Mouse (Mus musculus) megakaryocyte-erythroid progenitor cell, adult 5-6 weeks (primary cell): ENCODE results near the gene Rnase12. TPM values are rescaled to one million over a fixed set of nuclear protein-coding genes. Genes with fewer than 3 reads are reported as not detected.

ENCODE experiments used
- ATAC-seq: replicated peaks from 2 replicates; pipeline ENCODE4 v1.8.0; 2016; ENCODE audit warnings: mild to moderate bottlenecking, inconsistent platforms; ENCODE audit not compliant: severe bottlenecking, poor library complexity, low FRiP score, low TSS enrichment
- total RNA-seq, 2 experiments: library from RNA; stranded (forward) in 1 of 2; stranded (reverse) in 1 of 2; fragments of 200-1000, 215-1000 nt in 1 of 2; fragments of >200 nt in 1 of 2; fragmentation: Nextera tagmentation in 1 of 2; gene quantifications; 2 replicates each; pipeline ENCODE4 v1.2.3; 2014 to 2017

Gene Rnase12
- total RNA-seq, 2 experiments from 2014 or later: 5.2 TPM; not detected in 1

DNA sequence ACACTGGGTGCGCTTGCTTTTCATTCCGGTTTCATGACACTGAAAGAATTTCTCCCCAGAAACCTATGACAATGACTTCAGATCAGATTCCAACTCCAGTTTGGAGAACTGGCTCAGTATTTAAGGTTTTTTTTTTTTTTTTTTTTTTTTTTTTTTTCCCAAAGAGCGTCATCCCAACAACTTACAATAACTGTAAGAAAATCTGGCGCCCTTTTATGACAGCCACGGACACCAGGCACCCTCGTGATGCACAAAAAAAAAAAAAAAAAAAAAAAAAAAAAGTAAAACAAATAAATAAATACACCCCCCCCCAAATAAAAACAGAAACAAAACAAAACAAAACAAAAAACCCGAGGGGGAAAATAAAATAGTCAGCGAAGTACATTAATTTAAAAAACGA lies 30.3 kb upstream of the Rnase12 start:
- ATAC-seq: no peak

DNA sequence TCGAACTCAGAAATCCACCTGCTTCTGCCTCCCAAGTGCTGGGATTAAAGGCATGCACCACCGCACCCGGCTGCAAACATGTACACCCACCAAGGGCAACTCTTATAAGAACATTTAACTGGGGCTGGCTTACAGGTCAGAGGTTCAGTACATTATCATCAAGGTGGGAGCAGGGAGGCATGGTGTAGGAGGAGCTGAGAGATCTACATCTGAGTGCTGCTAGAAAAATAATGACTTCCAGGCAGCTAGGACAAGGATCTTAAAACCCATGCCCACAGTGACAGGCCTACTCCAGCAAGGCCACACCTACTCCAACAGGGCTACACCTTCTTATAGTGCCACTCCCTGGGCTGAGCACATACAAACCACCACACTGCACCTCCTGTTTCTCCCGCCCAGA lies 28.4 kb upstream of the Rnase12 start:
- no peak for ATAC-seq

DNA sequence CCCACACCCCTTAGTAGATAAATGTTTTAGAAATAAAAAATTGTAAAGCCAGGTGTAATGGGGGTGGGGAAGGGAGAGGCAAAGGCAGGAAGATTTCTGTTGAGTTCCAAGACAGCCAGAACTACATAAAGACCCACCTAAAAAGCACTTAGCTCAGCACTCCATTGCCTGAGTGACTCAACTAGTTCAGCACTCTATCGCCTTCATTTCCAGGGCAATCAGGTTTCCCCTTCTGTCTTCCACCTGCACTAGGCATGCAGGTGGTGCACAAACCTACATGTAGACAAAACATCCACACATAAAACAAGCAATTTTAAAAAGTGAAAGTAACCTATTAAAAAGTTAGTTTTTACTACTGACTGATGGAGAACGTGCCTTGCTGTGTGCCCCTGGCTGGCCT lies 27.6 kb upstream of the Rnase12 start:
- no peak for ATAC-seq

DNA sequence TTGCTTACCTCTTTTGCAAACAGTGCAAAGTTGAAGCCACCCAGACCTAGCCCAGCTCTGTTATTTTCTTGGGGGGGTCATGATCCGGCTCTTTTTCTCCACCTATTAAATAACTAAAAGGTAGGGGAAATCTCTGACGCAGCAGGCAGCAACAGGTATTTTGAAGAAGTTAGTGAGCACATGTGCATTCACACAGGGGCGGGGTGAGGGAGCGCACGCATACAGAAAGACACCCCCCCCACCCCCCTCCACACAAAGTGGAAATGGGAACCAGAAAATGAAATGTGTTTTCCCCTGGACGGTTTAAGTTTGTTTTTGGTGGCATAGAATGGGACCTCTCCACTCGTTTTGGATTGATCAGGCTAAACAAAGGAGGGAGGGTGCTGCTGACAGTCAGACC lies 26.3 kb upstream of the Rnase12 start:
- no peak for ATAC-seq

DNA sequence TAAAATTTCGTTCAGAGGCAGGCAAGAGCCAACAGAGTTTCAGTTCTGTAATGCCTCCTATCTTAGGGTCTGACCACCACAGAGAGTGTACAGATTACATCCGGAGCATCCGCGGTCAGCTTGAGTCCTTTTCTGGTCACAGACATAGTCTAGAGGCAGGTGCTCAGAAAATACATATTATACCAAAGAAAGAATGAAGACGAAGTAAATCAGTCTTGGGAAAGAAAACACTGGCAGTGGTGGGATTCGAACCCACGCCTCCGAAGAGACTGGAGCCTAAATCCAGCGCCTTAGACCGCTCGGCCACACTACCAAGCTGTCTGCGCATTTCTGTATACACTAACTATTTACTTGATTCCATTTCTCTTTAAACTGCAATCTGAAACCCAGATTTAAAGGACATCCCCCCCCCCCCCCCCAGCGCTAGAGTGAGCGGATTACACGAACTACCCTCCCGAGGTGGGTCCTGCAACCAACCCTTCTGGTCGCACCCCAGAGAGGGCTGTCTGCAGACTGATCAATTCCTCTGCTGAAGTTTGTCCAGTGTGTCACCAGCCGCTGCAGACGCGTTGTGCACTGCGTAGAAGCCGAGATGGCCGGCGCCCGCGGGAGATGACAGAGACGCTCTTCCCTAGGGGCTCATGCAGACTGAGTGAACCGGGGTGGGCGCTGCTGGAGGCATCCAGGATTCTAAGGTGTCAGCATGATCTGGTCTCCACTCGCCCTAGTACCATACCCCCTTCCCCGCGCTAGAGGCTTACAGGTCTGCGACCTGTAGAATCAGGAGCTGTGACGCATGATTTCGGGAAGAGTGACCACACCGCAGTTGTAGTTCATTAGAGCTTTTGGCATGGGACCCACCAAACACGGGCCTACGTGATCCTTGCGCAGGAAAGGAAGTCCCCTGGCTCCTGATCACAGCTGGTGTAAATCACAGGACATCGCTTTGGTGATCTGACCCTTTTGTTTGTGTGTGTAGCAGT lies 25.4 kb upstream of the Rnase12 start:
- ATAC-seq: peak; percentile 42

DNA sequence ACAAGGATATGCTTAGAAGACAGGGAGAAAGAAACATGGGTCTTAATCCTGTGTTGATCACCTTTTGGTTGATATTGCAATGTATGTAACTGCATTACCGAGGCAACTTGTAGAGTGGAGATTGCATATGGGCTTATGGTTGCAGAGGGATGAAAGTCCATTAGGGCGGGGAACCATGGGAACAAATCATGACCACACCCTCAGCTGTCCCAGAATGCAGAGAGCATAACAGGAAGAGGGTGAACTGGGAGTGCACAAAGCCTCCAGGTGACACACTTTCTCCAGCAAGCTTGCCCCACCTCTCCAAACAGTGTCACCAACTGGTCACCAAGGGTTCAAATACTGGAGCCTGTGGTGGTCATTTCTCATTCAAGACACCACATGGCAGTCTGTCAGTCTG lies 23.6 kb upstream of the Rnase12 start:
- no peak for ATAC-seq

DNA sequence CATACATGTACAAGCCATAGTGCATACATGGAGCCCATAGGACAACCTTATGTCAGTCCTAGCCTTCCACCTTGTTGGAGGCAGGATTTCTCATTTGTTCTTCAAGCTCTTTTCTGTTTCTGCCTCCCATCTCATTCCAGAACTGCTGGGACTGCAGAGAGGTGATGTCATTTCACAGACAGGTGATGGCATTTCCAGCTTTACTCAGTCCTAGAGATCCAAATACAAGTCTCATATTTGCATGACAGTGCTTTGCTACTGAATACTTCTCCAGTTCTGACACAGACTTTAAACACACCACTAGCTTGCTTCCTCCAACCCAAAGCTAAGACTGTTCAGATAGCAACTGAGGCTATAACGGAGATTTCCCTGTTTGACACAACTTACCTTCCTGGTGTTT lies 21.7 kb upstream of the Rnase12 start:
- no peak for ATAC-seq

DNA sequence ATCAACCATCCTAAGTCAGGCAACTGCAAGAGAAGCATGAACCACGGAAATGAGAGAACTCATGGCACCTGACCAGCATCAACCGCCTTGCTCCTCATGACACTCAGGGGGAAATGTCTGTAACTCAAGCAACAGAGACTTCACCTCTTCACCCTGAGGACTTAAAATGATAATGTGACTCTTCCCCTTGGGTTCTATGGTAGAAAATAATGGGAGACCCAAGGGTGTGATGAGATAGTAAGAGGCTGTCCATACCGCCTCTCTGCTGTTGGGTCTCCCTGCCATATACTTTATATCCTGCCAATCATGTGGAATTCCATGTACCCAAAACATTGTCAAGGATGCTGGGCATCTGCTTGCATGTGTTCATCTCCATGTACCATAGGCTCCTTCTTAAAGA lies 16.9 kb upstream of the Rnase12 start, which contains the start of gene Olfr750:
TSS of gene Olfr750 (minus strand) at position 101 of the 400 bp plus-strand sequence.
- ATAC-seq: no peak

DNA sequence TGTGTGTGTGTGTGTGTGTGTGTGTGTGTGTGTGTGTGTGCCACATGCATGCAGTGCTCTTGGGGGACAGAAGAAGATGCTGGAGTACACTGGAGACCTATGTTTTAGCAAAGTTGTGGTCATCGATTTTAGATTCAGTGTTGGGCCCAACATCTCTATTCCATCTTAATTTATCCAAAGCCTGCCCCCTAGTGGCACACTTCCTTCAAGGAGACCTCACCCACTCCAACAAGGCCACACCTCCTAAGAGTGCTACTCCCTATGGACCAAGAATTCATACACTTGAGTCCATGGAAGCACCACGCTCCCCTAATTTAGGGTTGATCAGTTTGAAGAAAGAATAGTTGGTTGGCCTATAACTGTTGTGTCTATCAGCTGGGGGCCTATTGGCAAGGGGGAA lies 12.2 kb upstream of the Rnase12 start:
- ATAC-seq: 0 out of 2 replicates have a peak, but pooled peaks have one; percentile 35

DNA sequence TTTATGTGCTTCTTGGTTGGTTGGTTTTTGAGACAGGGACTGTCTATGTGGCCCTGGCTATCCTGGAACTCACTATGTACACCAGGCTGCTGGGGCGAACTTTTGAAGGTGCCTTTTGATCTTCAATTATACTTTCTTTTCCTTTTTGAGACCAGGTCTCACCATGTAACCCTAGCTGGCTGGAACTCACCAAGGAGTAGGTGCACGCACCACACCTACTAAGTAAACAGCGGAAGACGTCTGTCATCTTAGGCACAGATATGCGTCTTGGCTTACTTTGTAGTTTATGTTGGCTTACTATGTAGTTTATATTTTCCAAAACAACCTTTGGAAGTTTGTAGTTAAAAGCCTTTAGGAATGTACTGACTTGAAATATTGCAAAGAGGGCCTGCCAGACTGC lies 11.5 kb upstream of the Rnase12 start:
- no peak for ATAC-seq

DNA sequence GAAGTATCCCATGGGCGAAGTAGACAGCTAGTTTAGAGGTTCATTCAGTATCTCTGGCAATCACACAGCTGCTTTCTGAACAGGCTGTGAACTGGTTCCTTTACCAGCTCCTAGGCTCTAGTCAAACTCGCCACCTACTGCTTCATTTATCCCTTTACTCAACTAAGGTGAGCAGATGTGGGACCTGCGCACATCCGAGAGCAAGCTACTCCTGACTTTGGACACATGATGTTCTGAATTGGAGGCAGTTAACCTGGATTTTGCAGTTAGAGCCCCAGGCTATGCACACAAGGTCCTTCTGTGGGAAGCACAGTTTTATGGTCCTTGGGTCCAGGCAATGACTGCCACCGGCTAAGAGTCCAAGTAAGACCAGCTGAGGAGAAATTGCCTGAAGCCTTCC lies 3.3 kb upstream of the Rnase12 start:
- ATAC-seq: no peak

DNA sequence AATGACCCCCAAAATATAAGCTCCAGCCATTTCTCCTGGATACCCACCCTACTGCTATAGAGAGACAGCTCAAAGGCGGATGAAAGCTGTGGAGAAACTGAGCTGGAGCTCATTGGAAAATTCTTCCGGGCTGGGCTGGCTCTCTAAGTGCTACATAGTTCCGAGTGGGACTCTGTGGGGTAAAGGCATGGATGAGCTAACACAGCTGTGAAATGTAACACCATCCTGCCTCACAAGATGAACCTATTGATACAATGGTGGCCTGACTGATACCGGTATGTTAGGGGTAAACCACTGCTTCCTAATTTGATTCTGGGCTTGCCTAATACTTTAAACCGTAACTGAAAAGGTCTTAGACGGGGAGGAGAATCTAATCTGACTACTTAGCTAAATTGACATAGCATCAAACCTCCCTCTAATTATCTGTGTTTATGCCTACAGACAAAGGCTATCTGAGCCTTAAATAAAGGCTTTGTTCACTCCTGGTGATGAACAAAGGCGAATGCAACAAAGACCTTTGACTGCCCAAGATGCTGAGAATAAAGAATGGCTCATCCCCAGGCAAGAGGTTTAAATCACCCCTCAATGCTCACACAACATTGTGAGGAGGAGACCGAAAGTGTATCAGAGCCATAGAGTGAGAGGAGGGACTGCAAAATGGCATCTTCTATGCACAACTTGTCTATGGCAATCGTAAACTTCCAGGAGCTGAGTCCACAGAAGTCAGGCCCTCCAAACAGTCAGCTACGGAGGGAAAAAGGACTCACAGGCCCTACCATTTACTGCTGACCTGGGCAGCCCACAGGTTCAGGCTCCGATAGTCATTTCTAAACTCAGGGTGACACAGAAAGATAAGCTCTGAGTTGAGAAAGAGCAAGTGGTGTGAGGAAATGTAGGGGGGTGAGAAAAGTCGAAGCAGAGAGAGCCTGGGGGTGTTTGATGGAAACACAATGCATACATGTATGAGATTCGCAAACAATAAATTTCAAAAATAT lies 2.9 kb downstream of the Rnase12 start:
- peak; percentile 37 for ATAC-seq

DNA sequence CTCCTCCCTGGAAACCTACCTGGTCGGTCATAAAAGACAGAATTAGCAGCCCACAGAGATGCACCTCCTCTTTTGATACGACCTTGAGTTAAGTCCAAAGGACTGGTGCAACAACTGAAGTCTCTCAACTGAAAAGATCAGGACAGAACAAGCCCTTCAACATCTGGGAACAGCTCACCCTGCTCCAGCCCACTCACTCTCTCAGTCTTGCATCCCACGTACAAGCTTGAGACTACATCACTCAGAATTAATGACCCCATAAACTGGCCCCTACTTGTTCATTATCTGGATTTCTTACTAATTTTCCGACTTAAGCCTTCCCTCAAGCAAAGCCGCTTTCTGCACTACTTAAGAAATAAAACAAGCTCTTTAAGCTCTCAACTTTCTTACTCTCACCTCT lies 4.3 kb downstream of the Rnase12 start:
- ATAC-seq: no peak

DNA sequence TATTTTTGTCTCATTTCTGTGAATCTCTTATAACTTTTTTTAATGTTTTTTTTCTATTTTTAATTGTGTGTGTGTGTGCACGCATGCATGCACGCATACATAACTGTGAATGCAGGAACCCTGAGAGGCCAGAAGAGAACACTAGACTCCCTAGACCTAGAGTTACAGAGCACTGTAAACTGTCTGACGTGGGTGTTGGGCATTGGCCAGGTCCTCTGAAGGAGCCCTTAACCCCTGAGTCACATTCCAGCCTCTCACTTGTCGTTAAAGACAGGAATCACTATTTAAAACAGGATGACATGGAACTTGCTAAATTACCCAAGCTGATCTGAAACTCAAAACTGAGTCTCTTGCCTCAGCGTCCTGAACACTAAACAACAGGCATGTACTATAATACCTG lies 5.5 kb downstream of the Rnase12 start:
- no peak for ATAC-seq

DNA sequence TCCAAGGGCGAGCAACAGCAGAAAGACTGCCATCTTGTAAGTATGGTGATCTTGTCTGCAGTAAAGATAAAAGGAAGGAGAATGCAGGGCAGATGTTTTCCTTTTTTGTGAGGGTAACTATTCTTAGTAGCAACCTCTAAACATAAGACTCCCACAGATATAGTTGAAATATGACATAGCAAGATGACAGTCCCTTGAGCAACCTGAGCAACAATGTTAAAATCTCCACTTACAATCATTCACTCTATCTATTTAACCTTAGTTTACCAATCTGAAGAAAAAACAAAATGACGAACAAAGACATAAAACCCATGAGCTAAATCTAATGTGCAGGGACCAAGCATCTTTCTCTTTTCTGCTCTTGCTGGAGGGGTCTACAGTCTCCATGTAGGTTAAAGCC lies 7.4 kb downstream of the Rnase12 start, which contains the start of gene Rnase11:
TSS of gene Rnase11 (minus strand) at position 101 of the 400 bp plus-strand sequence.
- no peak for ATAC-seq

DNA sequence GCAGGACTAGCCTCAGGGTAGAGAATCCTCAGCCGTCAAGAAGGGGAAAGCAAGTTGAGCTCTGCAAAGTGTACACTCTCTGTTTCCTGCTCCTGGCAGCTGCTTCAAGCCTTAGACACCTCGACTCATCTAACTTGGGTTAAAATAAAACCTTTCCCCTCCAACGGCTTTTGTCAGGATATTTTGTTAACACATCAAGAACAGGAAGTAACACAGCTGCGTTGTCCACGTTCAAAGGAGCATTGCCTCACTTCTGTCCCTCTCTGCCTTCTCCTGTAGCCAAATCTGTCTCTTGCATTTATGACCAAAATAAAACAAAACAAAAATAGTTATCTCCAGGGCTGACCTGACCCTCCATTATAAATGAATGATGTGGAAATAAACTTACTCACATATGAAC lies 9.6 kb downstream of the Rnase12 start:
- ATAC-seq: no peak

DNA sequence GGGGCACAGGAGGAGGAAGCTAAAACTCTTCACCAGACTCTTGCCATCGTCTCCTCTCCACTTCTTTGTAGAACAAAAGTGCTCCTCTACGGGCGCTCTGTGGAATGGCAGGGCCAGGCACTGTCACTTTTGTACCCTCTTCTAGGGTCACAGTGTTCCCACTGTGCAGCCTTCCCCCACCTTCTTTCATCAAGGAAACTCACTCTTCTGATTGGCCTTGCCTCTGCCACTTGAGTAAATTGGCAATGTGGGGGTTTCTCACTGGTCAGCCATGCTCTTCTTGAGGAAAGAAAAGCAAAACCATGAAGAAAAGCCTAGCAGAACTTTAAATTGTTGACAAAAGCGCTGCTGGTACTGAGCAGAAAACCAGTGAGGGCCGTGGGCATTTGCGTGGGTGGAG lies 15.7 kb downstream of the Rnase12 start, which contains the start of gene Rnase9:
TSS of gene Rnase9 (minus strand) at position 101 of the 400 bp plus-strand sequence.
- no peak for ATAC-seq

DNA sequence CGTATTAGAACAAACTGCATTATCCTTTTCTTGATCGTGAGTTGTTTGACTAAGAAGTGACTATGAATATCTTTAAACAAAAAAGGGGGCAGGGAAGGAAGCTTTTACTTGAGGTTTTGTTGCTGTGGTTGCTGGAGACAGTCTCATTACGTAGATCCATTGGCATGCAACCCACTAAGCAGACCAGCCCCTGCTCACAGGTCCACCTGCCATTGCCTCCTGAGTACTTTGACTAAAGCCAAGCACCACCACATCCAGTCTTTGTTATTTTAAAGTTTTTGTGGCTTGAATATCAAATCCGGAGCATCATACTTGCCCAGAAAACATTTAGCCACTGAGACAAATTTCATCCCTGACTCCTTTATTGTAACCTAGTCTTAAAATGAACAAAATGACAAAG lies 21.2 kb downstream of the Rnase12 start:
- ATAC-seq: no peak

DNA sequence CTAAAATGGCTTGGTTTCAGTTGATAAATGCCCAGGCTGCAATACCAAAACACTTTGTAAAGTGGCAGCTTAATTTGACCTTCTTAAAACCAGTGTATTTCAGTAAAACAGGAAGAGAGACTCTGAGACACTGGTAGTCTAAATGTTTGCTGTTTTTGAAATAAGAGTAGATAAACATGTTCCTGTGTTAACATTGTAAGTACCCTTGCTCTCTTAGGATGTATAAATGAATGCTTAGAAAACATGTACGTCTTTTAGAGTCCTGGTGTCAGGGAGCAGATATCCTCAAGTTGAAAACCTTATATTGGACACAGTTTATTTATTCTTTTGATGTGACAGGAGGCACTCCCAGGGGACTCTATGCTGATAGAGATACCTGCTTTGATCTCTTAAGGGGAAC lies 22.3 kb downstream of the Rnase12 start:
- no peak for ATAC-seq
